Mouse (Mus musculus): Measurements from ENCODE around the gene Mapk8. TPM values are rescaled to one million over a fixed set of nuclear protein-coding genes. Genes with fewer than 3 reads are reported as not detected.

Gene Mapk8
- total and polyA plus RNA-seq, 3 experiments: 27.5 to 47.5 TPM; not detected in 1

GRCm38 (mm10) chr14:33333833-33334232, 113.1 kb downstream of the Mapk8 start:
- no peaks in the 10 kb centered on the region for H3K79me2 ChIP-seq (ENCODE audit: control insufficient read depth, insufficient read depth, low read length, poor library complexity)
- peaks cover 0 to 3% of the 10 kb centered on the region in 2 experiments; a peak in 1 of 4 replicates for H3K4me1 ChIP-seq (ENCODE audit: control insufficient read depth in 1 of 2, insufficient read depth in 2 of 2, low read length in 2 of 2)
- H3K9ac ChIP-seq (ENCODE audit: control insufficient read depth, low read depth, low read length, poor library complexity, severe bottlenecking): no peak overlapping the region
- no peak overlapping the region for H3K27ac ChIP-seq (ENCODE audit: control insufficient read depth, low read depth, low read length)
- no peaks in the 10 kb centered on the region for H3K27me3 ChIP-seq (ENCODE audit: control insufficient read depth in 1 of 2, insufficient read depth in 2 of 2, low read length in 2 of 2)
- peak; percentile 82 to 98 (median 85) for TF ChIP-seq CTCF (IDR thresholded peaks at IDR 0.05 in 2 of 3, conservative IDR thresholded peaks at IDR 0.05 in 1 of 3; ENCODE audit: control insufficient read depth in 1 of 3, insufficient read depth in 1 of 3, low read depth in 2 of 3, low read length in 3 of 3, poor library complexity in 1 of 3, severe bottlenecking in 1 of 3)
- peak; percentile 57 for TF ChIP-seq SMC3 (IDR thresholded peaks at IDR 0.05; ENCODE audit: low read depth, low read length)
- TF ChIP-seq BHLHE40 (IDR thresholded peaks at IDR 0.05; ENCODE audit: borderline replicate concordance, low read depth, low read length): no peak
- no peak for TF ChIP-seq USF2 (IDR thresholded peaks at IDR 0.05; ENCODE audit: borderline replicate concordance in 1 of 2, insufficient read depth in 1 of 2, low read depth in 1 of 2, low read length in 2 of 2)
- TF ChIP-seq MAX (IDR thresholded peaks at IDR 0.05; ENCODE audit: low read length): no peak
- no peak for TF ChIP-seq GATA1 (IDR thresholded peaks at IDR 0.05; ENCODE audit: low read depth, low read length)
- TF ChIP-seq RAD21 (IDR thresholded peaks at IDR 0.05; ENCODE audit: low read depth, low read length): peak; percentile 72
- TF ChIP-seq GABPA (IDR thresholded peaks at IDR 0.05; ENCODE audit: low read depth, low read length): no peak
- no peak for TF ChIP-seq TBP (IDR thresholded peaks at IDR 0.05; ENCODE audit: low read depth, low read length)
- no peak for TF ChIP-seq ZC3H11A (IDR thresholded peaks at IDR 0.05; ENCODE audit: low read depth, low read length)
- no peak for TF ChIP-seq USF1 (IDR thresholded peaks at IDR 0.05; ENCODE audit: low read depth, low read length)
- no peaks in the 10 kb centered on the region for H3K9me3 ChIP-seq (replicated peaks; ENCODE audit: insufficient read depth, low read length)
- H3K36me3 ChIP-seq (ENCODE audit: control insufficient read depth in 1 of 2, insufficient read depth in 2 of 2, low read length in 2 of 2): no peaks in the 10 kb centered on the region
- H3K4me3 ChIP-seq (ENCODE audit: control insufficient read depth in 1 of 2, insufficient read depth in 1 of 2, low read depth in 2 of 2, low read length in 2 of 2): no peak overlapping the region
- DNase-seq (ENCODE audit: low read depth, low spot score): peak; percentile 66

- H3K9me3 ChIP-seq (replicated peaks; ENCODE audit: insufficient read depth, low read length): no peaks in the 10 kb centered on the region
- TF ChIP-seq MEF2A (IDR thresholded peaks at IDR 0.05; ENCODE audit: extremely low read depth, insufficient replicate concordance, low read depth, low read length, poor library complexity, severe bottlenecking) (no peak), TBP (IDR thresholded peaks at IDR 0.05; ENCODE audit: low read depth, low read length) (no peak), ZNF384 (IDR thresholded peaks at IDR 0.05; ENCODE audit: low read depth, low read length) (no peak), MYC (IDR thresholded peaks at IDR 0.05; ENCODE audit: low read depth, low read length) (no peak), MAFK (IDR thresholded peaks at IDR 0.05; ENCODE audit: borderline replicate concordance, low read depth, low read length) (no peak), TAL1 (IDR thresholded peaks at IDR 0.05; ENCODE audit: low read length) (no peak), KAT2A (conservative IDR thresholded peaks at IDR 0.05; ENCODE audit: low read depth, low read length) (no peak), RCOR1 (IDR thresholded peaks at IDR 0.05; ENCODE audit: low read depth, low read length) (no peak), RAD21 (IDR thresholded peaks at IDR 0.05; ENCODE audit: low read depth, low read length) (no peak), CTCF (IDR thresholded peaks at IDR 0.05 in 2 of 3, conservative IDR thresholded peaks at IDR 0.05 in 1 of 3; ENCODE audit: control insufficient read depth in 1 of 3, insufficient read depth in 1 of 3, low read depth in 2 of 3, low read length in 3 of 3, poor library complexity in 1 of 3, severe bottlenecking in 1 of 3) (no peak), MAZ (IDR thresholded peaks at IDR 0.05; ENCODE audit: low read depth, low read length) (no peak), ZMIZ1 (IDR thresholded peaks at IDR 0.05; ENCODE audit: low read depth, low read length) (no peak), UBTF (IDR thresholded peaks at IDR 0.05; ENCODE audit: borderline replicate concordance, insufficient read depth, low read depth, low read length) (no peak), ZKSCAN1 (IDR thresholded peaks at IDR 0.05; ENCODE audit: low read depth, low read length) (no peak), SIN3A (IDR thresholded peaks at IDR 0.05; ENCODE audit: low read length) (no peak), POLR2AphosphoS5 (IDR thresholded peaks at IDR 0.05; ENCODE audit: borderline replicate concordance, low read depth, low read length) (no peak), CHD2 (IDR thresholded peaks at IDR 0.05; ENCODE audit: low read length) (no peak), POLR2AphosphoS2 (IDR thresholded peaks at IDR 0.05; ENCODE audit: low read length) (no peak), NELFE (IDR thresholded peaks at IDR 0.05; ENCODE audit: low read depth, low read length) (no peak), ETS1 (IDR thresholded peaks at IDR 0.05; ENCODE audit: low read depth, low read length) (no peak)
- H3K4me3 ChIP-seq (ENCODE audit: control insufficient read depth in 1 of 2, insufficient read depth in 1 of 2, low read depth in 2 of 2, low read length in 2 of 2): no peak overlapping the region
- no peaks in the 10 kb centered on the region for H3K79me2 ChIP-seq (ENCODE audit: control insufficient read depth, insufficient read depth, low read length, poor library complexity)
- peaks cover 0 to 3% of the 10 kb centered on the region in 2 experiments; a peak in 1 of 4 replicates for H3K4me1 ChIP-seq (ENCODE audit: control insufficient read depth in 1 of 2, insufficient read depth in 2 of 2, low read length in 2 of 2)
- H3K9ac ChIP-seq (ENCODE audit: control insufficient read depth, low read depth, low read length, poor library complexity, severe bottlenecking): no peak overlapping the region
- DNase-seq (ENCODE audit: low read depth, low spot score): no peak
- H3K27ac ChIP-seq (ENCODE audit: control insufficient read depth, low read depth, low read length): no peak overlapping the region
- no peaks in the 10 kb centered on the region for H3K27me3 ChIP-seq (ENCODE audit: control insufficient read depth in 1 of 2, insufficient read depth in 2 of 2, low read length in 2 of 2)
- no peaks in the 10 kb centered on the region for H3K36me3 ChIP-seq (ENCODE audit: control insufficient read depth in 1 of 2, insufficient read depth in 2 of 2, low read length in 2 of 2)
These were observed 115.3 kb downstream of the Mapk8 start for GRCm38 (mm10) chr14:33331627-33332026.
